Comparison of ENCODE assay signal across 8 mouse cellular contexts in genomic region chr11:118443201-118443970, GRCm38 (mm10). TPM values are rescaled to one million over a fixed set of nuclear protein-coding genes. Genes with fewer than 3 reads are reported as not detected.
DNase-seq lines count a peak whose midpoint lies in the region; TF ChIP-seq lines count a peak whose summit lies in the region.

No protein-coding gene starts in this region.

- TF ChIP-seq CTCF in cerebellum, adult 2 months (IDR thresholded peaks at IDR 0.05; ENCODE audit: borderline replicate concordance, insufficient read depth, low read depth, low read length): peak; percentile 82
- TF ChIP-seq CTCF in testis, adult 2 months (IDR thresholded peaks at IDR 0.05; ENCODE audit: control insufficient read depth, insufficient read depth, insufficient replicate concordance, low read depth, low read length): peak; percentile 85

- no peaks in the 10 kb centered on the region for H3K36me3 ChIP-seq in testis, adult 2 months (ENCODE audit: control insufficient read depth, insufficient read depth, low read length)

- no peaks in the 10 kb centered on the region for H3K27me3 ChIP-seq in cerebellum, adult 2 months (ENCODE audit: control insufficient read depth, insufficient read depth, low read length)
- H3K27me3 ChIP-seq in testis, adult 2 months (ENCODE audit: control insufficient read depth, insufficient read depth, low read length): no peaks in the 10 kb centered on the region

- WGBS in cerebellum, adult 2 months: 37% methylated on average over 11 of the region's 11 CpGs

- DNase-seq in cerebellum, adult 2 months: peak; percentile 40 to 68
- no peak for DNase-seq in cerebellum, adult 9-11 months
- DNase-seq in B cell, adult 2 months: peak; percentile 76
- DNase-seq in c-Kit-positive CD71-positive TER-119-positive erythroid progenitor cells, embryonic 14.5 days (ENCODE audit: low spot score): peak; percentile 31
- peak; percentile 68 for DNase-seq in heart, adult 8-10 months (ENCODE audit: low spot score)
- DNase-seq in kidney, postnatal 14 days: peak; percentile 82
- peak; percentile 75 to 84 for DNase-seq in lung, postnatal 4 days

- H3K4me1 ChIP-seq in cerebellum, adult 2 months (ENCODE audit: control insufficient read depth, insufficient read depth, low read length): peaks cover 19% of the 10 kb centered on the region
- H3K4me1 ChIP-seq in testis, adult 2 months (ENCODE audit: control insufficient read depth, insufficient read depth, low read length): no peaks in the 10 kb centered on the region; the same call in 1 of the 2 replicates

- no peak for TF ChIP-seq POLR2A in cerebellum, adult 2 months (IDR thresholded peaks at IDR 0.05; ENCODE audit: borderline replicate concordance, insufficient read depth, low read length)
- no peak for TF ChIP-seq POLR2A in testis, adult 2 months (IDR thresholded peaks at IDR 0.05; ENCODE audit: control insufficient read depth, low read depth, low read length)

- H3K4me3 ChIP-seq in cerebellum, adult 2 months (replicated peaks; ENCODE audit: insufficient read depth, low read depth, low read length): no peak overlapping the region
- H3K4me3 ChIP-seq in testis, adult 2 months (ENCODE audit: control insufficient read depth, low read depth, low read length): no peak overlapping the region

- no peak overlapping the region for H3K27ac ChIP-seq in cerebellum, adult 2 months (ENCODE audit: insufficient read depth, low read length)
- H3K27ac ChIP-seq in testis, adult 2 months (ENCODE audit: control insufficient read depth, insufficient read depth, low read depth, low read length): no peak overlapping the region

RNA-seq across cellular contexts. Expression of gene C1qtnf1, which starts 15.4 kb away (rescaled TPM):
- 1.5 and 1.7 TPM in 2 replicates for polyA plus RNA-seq in cerebellum, adult 2 months (2012; rRNA removed)
- 10 to 100 TPM; 13.5 to 15.3 (median 13.8) TPM for total RNA-seq in heart, adult 8-10 months (2022)
- polyA plus RNA-seq in testis, adult 2 months (2012; rRNA removed): 1.9 and 2.5 TPM in 2 replicates

RNA-seq across cellular contexts. Expression of gene Cant1, which starts 24.5 kb away (rescaled TPM):
- polyA plus RNA-seq in cerebellum, adult 2 months (2012; rRNA removed): 41.8 and 42.6 TPM in 2 replicates
- total RNA-seq in heart, adult 8-10 months (2022): 10 to 100 TPM; 16.4 to 19.2 (median 16.8) TPM
- polyA plus RNA-seq in testis, adult 2 months (2012; rRNA removed): 37.8 and 38.5 TPM in 2 replicates

RNA-seq across cellular contexts. Expression of gene Engase, which starts 33.2 kb away (rescaled TPM):
- polyA plus RNA-seq in cerebellum, adult 2 months (2012; rRNA removed): 8.3 and 9.3 TPM in 2 replicates
- total RNA-seq in heart, adult 8-10 months (2022): 1 to 10 TPM; 5.2 to 7.2 (median 6.6) TPM
- 2.9 and 3.2 TPM in 2 replicates for polyA plus RNA-seq in testis, adult 2 months (2012; rRNA removed)

RNA-seq across cellular contexts. Expression of gene Lgals3bp, which starts 41.5 kb away (rescaled TPM):
- polyA plus RNA-seq in cerebellum, adult 2 months (2012; rRNA removed): 23.6 and 24.9 TPM in 2 replicates
- 10 to 100 TPM; 19.7 to 25.8 (median 23.3) TPM for total RNA-seq in heart, adult 8-10 months (2022)
- polyA plus RNA-seq in testis, adult 2 months (2012; rRNA removed): 22.7 and 23.3 TPM in 2 replicates
